Mouse (Mus musculus) granulocyte monocyte progenitor cell, adult 5-6 weeks (primary cell): ENCODE results near the gene Pde1c. TPM values are rescaled to one million over a fixed set of nuclear protein-coding genes. Genes with fewer than 3 reads are reported as not detected.

Source experiments
- ATAC-seq: replicated peaks from 2 replicates; pipeline ENCODE4 v1.8.0; 2016; ENCODE audit warnings: mild to moderate bottlenecking, moderate TSS enrichment, inconsistent platforms; ENCODE audit not compliant: poor library complexity, severe bottlenecking
- total RNA-seq, 2 experiments: library from RNA; stranded (forward) in 1 of 2; stranded (reverse) in 1 of 2; fragments of 200-712, 200-1000 nt in 1 of 2; fragments of >200 nt in 1 of 2; fragmentation: Nextera tagmentation in 1 of 2; gene quantifications; 2 replicates each; pipeline ENCODE4 v1.2.3; 2014 to 2017

Pde1c gene
- total RNA-seq, 2 experiments from 2014 or later: 0.36 to 0.92 TPM

GRCm38 (mm10) chr6:56476581-56476980, 92.3 kb downstream of the Pde1c start:
- no peak; the same call in 1 of the 2 replicates for ATAC-seq

GRCm38 (mm10) chr6:56458098-56458497, 110.8 kb downstream of the Pde1c start:
- no peak for ATAC-seq

GRCm38 (mm10) chr6:56447917-56448316, 121.0 kb downstream of the Pde1c start:
- no peak for ATAC-seq

GRCm38 (mm10) chr6:56441501-56441900, 127.4 kb downstream of the Pde1c start:
- no peak for ATAC-seq

GRCm38 (mm10) chr6:56425846-56426245, 143.1 kb downstream of the Pde1c start:
- ATAC-seq: no peak

- ATAC-seq: no peak
Observed at GRCm38 (mm10) chr6:56422866-56423265, 146.0 kb downstream of the Pde1c start.

GRCm38 (mm10) chr6:56416191-56416590, 152.7 kb downstream of the Pde1c start:
- no peak for ATAC-seq

- ATAC-seq: no peak
Observed at GRCm38 (mm10) chr6:56389178-56389577, 179.7 kb downstream of the Pde1c start.

- no peak for ATAC-seq
Observed at GRCm38 (mm10) chr6:56376359-56376758, 192.5 kb downstream of the Pde1c start.

DNA sequence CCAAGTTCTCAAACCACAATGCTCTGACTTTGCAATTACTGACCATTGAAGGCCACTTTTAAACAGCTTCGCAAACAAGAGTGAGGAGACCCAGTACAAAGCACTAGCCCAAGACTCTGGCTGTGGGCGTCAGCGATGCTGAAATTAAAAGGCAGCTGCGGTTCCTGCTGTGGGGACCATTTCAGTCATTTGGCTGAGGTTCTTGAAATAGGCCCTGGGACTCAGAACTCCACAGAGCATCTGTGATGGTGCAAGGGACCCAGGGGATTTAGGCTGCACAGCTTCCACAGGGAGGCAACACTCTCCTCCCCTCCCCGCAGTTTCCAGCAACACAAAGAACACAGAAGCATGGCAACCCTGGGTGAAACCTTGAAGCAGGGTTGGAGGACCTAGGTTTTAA, 194.7 kb downstream of the Pde1c start:
- ATAC-seq: no peak

DNA sequence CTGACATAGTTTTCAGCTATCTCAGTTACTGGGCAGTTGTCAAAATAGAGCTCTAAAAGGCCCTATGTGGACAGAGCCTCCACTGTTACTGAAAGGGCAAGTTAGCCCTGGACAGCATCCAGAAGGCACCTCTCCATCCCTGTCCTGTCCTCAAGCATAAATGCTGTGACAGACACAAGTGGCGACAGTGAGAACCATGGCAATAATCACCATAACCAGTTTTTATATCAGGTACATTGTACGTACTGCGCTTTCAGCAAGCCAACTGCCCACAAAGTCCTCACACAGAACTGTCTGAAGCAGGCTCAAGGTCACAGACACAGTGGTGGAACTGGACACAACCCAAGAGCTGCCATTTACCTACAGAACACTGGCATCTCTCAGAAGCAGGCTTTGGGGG, 195.2 kb downstream of the Pde1c start:
- ATAC-seq: no peak

GRCm38 (mm10) chr6:56373046-56373751, 195.7 kb downstream of the Pde1c start:
- ATAC-seq: no peak

- no peak for ATAC-seq
Observed at GRCm38 (mm10) chr6:56369462-56369861, 199.4 kb downstream of the Pde1c start.

DNA sequence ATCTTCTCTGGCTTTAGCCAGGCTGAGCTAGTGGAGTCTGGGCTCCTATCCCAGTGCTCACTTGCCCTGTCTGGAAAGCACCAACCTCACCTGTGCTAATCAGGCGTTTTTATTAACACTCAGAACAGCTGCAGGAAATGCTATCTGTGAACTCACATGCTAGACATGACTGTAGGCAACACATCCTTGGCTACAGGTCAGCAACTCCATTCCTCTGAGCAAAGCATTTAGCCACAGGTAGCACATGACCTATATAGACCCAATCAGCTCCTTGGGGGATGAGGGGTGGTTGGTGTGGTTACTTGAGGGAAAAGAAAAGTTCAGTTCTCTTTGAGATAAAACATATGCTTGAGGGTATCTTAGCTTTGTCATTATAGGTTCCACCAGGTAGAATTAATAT, 200.8 kb downstream of the Pde1c start:
- ATAC-seq: no peak

DNA sequence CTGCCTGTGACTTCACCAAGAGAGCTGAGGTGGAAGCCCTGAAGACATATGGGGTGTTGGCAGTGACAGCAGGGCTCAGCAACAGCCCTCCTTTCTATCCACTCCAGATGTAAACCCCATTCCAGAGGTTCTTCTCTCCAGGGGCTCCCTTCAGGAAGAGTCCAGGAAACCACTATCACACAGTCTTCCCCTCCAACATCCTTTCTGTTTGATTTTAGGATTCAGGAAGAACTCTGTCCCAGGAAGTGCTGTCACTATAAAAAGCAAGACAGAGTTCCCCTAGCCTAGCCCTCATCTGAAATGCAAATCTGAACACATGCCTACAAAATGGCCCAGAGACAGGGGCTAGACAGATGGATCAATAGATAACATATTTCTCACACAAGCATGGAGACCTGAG, 201.6 kb downstream of the Pde1c start:
- ATAC-seq: no peak

GRCm38 (mm10) chr6:56362650-56363049, 206.3 kb downstream of the Pde1c start:
- no peak for ATAC-seq

- peak; percentile 17 for ATAC-seq
Observed at GRCm38 (mm10) chr6:56362128-56362545, 206.8 kb downstream of the Pde1c start.

DNA sequence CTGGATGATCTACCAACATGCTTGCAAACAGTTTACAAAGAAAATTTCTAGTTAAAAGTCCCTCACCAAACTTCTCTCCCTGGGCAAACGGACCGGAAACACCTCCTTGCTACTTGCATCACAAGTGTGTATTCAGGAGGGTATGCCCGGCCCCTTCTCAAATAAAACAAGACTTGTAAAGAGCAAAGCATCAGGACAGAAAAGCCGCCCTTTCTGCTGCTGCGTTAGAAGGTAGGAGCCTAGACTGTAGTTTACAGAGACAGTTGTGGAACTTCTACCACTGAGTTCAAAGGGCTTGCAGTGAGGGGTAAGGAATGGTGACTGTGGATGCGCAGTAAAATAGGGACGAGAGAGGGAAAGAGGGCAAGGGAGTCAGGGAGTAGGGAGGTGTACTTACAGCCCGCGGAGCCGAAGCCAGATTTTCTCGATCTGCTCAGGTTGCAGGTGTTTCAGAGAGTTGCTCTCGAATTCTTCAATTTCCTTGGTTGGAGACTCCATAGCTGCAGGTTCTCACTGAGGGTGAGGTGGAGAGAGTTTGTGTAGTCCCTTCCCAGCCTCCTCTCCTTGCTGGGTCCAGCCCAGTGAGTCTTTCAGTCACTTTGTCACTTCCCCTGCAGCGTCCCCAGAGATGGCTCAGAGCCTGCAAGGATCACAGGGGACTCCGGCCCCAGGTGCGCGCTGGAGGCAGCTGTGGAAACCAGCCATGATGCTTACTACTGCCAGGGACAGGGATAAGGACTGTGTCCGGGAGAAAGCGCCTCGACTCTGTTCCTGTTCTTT, 207.4 kb downstream of the Pde1c start:
- ATAC-seq: no peak

- ATAC-seq: no peak
Observed at GRCm38 (mm10) chr6:56360086-56360485, 208.8 kb downstream of the Pde1c start.

GRCm38 (mm10) chr6:56359126-56359525, 209.8 kb downstream of the Pde1c start:
- ATAC-seq: no peak

DNA sequence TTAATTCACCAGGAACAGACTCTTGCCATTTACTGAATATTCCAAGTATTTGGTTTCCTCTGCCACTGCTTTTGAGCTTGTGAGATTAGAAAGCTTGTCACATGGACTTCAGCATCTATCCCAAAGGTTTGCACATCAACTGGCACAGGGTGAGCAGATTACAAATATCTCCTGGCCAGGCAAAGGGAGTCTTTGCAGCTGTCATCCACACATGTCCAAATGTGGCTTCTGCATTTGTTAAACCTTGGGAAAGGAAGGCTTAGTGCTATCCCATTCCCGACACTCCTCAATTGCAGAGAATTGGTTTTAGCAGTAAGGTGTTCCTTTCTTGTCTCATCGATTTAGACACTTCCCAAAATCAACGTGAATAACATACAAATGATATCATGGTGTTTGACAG, 221.7 kb downstream of the Pde1c start:
- no peak for ATAC-seq

GRCm38 (mm10) chr6:56345082-56345481, 223.8 kb downstream of the Pde1c start:
- ATAC-seq: no peak
